Mouse (Mus musculus) midbrain, embryonic 14.5 days (tissue): Measurements from ENCODE around the gene Fam240a. TPM values are rescaled to one million over a fixed set of nuclear protein-coding genes. Genes with fewer than 3 reads are reported as not detected.

ENCODE experiments used
- microRNA-seq: library from miRNA; unstranded; fragments of <30 nt; microRNA quantifications from one replicate; pipeline ENCODE4, GENCODE M21; 2016
- polyA plus RNA-seq: library from polyadenylated mRNA; unstranded; fragments of >200 nt; fragmentation: Nextera tagmentation; extraction: Ambion mirVana; gene quantifications from 2 replicates; pipeline ENCODE4 v1.2.1, GENCODE M21; 2014

The Fam240a gene
- polyA plus RNA-seq, 1 experiment from 2014 or later = not detected

Small RNAs within 50 kb of the gene (microRNA-seq; reads per million reads assigned to microRNA genes)
- gene Gm24269 = not detected

Other genes with a start within 250 kb of the Fam240a start
- 0.25 TPM in 1 of 2 replicates, not detected in the other for gene Myl3, start 175.0 kb downstream of the Fam240a start, polyA plus RNA-seq
- 5.8 and 9.3 TPM in 2 replicates for gene Pth1r, start 169.7 kb downstream of the Fam240a start, polyA plus RNA-seq
- not detected in 2 replicates for gene Prss42, start 118.7 kb downstream of the Fam240a start, polyA plus RNA-seq
- not detected in 2 replicates for gene Prss44, start 102.9 kb downstream of the Fam240a start, polyA plus RNA-seq
- gene Prss43, start 90.2 kb downstream of the Fam240a start, polyA plus RNA-seq = not detected in 2 replicates
- gene Prss45, start 82.3 kb downstream of the Fam240a start, polyA plus RNA-seq = not detected in 2 replicates
- not detected in 2 replicates for gene Prss46, start 72.4 kb downstream of the Fam240a start, polyA plus RNA-seq
- gene Prss50, start 58.9 kb downstream of the Fam240a start, polyA plus RNA-seq = 0.24 and 0.34 TPM in 2 replicates
- 0.50 and 0.72 TPM in 2 replicates for gene Als2cl, start 37.0 kb downstream of the Fam240a start, polyA plus RNA-seq
- gene Tmie, start 36.7 kb downstream of the Fam240a start, polyA plus RNA-seq = 0.75 and 1.5 TPM in 2 replicates
- not detected in 2 replicates for gene Tdgf1, start 29.3 kb upstream of the Fam240a start, polyA plus RNA-seq
- gene Lrrc2, start 34.7 kb upstream of the Fam240a start, polyA plus RNA-seq = 0.38 and 0.51 TPM in 2 replicates
- not detected in 2 replicates for gene Rtp3, start 73.7 kb upstream of the Fam240a start, polyA plus RNA-seq
- gene Ltf, start 102.4 kb upstream of the Fam240a start, polyA plus RNA-seq = 0.24 and 0.51 TPM in 2 replicates
- gene Ccrl2, start 140.7 kb upstream of the Fam240a start, polyA plus RNA-seq = 1.2 and 1.9 TPM in 2 replicates
- gene Lrrfip2, start 200.7 kb upstream of the Fam240a start, polyA plus RNA-seq = 45.1 and 50.7 TPM in 2 replicates